Mouse (Mus musculus): ENCODE data around the gene Il2ra.

DNA sequence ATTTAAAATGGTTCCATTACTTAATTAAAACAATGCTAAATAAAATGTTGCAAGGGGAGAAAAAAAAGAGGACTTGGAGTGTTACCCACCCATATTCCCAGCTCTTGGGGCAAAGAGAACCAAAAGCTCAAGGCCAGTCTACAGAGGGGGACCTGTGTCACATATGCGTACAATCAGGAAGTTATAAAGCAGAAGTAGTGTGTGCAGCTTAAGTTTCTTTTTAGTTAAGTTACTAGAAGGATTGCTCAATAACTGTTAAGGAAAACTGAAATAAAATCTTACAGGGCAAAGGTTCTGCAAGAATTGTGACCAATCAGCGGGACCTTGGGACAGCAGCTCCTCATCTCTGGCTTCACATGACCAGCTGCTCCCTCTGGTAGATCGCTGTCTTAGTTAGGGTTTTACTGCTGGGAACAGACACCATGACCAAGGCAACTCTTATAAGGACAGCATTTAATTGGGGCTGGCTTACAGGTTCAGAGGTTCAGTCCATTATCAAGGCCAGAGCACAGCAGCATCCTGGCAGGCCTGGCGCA, 97.0 kb downstream of the Il2ra start:
- TF ChIP-seq CTCF (IDR thresholded peaks at IDR 0.05; ENCODE audit: extremely low read depth, insufficient read length, insufficient replicate concordance, low read depth, low read length) (no peak), POLR2A (IDR thresholded peaks at IDR 0.05; ENCODE audit: low read depth, low read length) (no peak)
